Mouse (Mus musculus): ENCODE results near the gene Gm20721.

- TF ChIP-seq POLR2A (IDR thresholded peaks at IDR 0.05; ENCODE audit: insufficient read depth, low read depth, low read length) (no peak), CTCF (IDR thresholded peaks at IDR 0.05; ENCODE audit: insufficient read depth, low read depth, low read length) (no peak)
Observed at GRCm38 (mm10) chr2:174311613-174312012, 34.9 kb downstream of the Gm20721 start.
